Mouse (Mus musculus) kidney, adult 2 months (tissue): ENCODE results near the gene Rpl28. TPM values are rescaled to one million over a fixed set of nuclear protein-coding genes. Genes with fewer than 3 reads are reported as not detected.

Experiments
- DNase-seq: peaks from one replicate; pipeline ENCODE4 v3.0.0; 2021
- H3K27ac ChIP-seq: fragments of 200-500 bp; 2 replicates; pipeline ENCODE4 v1.5.1; 2012; ENCODE audit warnings: low read depth, low read length, control low read depth, inconsistent platforms; ENCODE audit not compliant: insufficient read depth
- H3K27me3 ChIP-seq: fragments of 200-500 bp; replicated peaks from 2 replicates; pipeline ENCODE4 v1.6.1; 2012; ENCODE audit warnings: mild to moderate bottlenecking, moderate library complexity, low read length, inconsistent platforms; ENCODE audit not compliant: control insufficient read depth, insufficient read depth
- H3K36me3 ChIP-seq: fragments of 200-500 bp; 2 replicates; pipeline ENCODE4 v1.6.1; 2012; ENCODE audit warnings: mild to moderate bottlenecking, moderate library complexity, low read length, inconsistent platforms; ENCODE audit not compliant: control insufficient read depth, insufficient read depth
- H3K4me1 ChIP-seq: fragments of 200-500 bp; 2 replicates; pipeline ENCODE4 v1.6.1; 2011; ENCODE audit warnings: low read length; ENCODE audit not compliant: control insufficient read depth, insufficient read depth
- H3K4me3 ChIP-seq: fragments of 200-500 bp; 2 replicates; pipeline ENCODE4 v1.5.1; 2011; ENCODE audit warnings: mild to moderate bottlenecking, low read depth, low read length, control low read depth; ENCODE audit not compliant: insufficient read depth
- CTCF ChIP-seq: fragments of 200-500 bp; conservative IDR thresholded peaks from 2 replicates; pipeline ENCODE4 v1.5.1; 2011; ENCODE audit warnings: low read depth, mild to moderate bottlenecking, control low read depth, low read length, moderate library complexity, mixed read lengths; ENCODE audit not compliant: insufficient read depth, insufficient read length
- POLR2A ChIP-seq: fragments of 200-500 bp; IDR thresholded peaks from one replicate; pipeline ENCODE4 v1.6.1; 2011; ENCODE audit warnings: low read depth, low read length, control low read depth
- WGBS: fragments of 180-500 bp; shearing (Covaris S2); methylation state at CpG from one replicate; pipeline ENCODE4 v1.1.7; 2018; 5-methylcytosine and 5-hydroxymethylcytosine counted together
- polyA plus RNA-seq: library from polyadenylated mRNA; depleted of rRNA; stranded (reverse); fragments of >200 nt; gene quantifications from 2 replicates; pipeline ENCODE4 v1.2.3, GENCODE M21; 2012; rRNA removed

Gene Rpl28
- 340 and 597 TPM in 2 replicates for polyA plus RNA-seq

DNA sequence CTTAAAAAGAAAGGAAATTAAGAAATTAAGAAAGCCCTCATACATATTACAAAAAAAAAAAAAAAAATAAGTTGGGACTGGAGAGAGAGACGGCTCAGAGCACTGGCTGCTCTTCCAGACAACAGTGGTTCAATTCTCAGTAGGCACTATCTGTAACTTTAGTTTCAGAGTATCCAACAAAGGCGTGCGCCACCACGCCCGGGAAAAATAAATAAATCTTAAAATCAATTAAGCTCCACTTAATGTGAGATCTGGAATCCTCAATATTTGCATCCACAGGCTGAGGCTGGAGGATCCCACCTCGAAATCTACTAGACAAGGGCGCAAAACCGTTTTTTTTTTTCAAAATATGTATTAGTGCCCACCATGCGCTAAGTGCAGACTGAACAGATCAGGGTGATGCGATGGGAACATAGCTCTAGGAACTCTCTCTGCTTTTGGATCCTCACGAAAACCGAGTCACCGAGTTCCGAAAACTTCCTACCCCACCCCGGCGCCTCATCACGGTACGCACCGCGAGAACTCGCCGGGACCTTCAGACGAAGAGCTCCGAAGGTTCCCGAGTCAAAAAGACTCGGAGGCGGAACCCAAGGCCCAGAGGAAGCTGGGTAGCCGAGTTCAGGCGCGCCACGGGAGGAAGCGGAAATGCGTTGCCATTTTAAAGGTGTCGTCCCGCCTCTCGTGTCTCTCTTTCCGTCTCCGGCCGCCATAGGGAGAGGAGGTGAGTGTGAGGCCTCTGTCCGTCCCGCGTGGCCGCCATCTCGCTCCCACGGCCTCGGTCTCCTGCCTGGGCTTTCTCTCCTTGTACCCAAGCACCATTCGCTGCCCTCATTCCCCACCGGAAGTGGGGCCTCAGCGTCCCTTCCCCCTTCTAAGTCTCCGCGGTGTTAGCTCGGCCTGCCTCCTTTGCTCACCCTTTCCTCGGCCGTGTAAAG, at the start of gene Rpl28:
Gene Rpl28, plus strand, starts transcription at position 597 of the 935 bp plus-strand sequence.
- no peak for TF ChIP-seq CTCF
- TF ChIP-seq POLR2A: peak; percentile 97
- Histone ChIP-seq H3K27me3 (no peaks in the 10 kb centered on the region), H3K27ac (peak within 1 kb of the TSS; percentile 95), H3K36me3 (peaks cover 2% of the 10 kb centered on the region; the same call in 1 of the 2 replicates), H3K4me3 (peak within 1 kb of the TSS; percentile 99), H3K4me1 (peaks cover 11% of the 10 kb centered on the region; the same call in 1 of the 2 replicates)
- WGBS: under 1% methylated on average over 54 of the region's 54 CpGs
- peak; percentile 98 for DNase-seq

DNA sequence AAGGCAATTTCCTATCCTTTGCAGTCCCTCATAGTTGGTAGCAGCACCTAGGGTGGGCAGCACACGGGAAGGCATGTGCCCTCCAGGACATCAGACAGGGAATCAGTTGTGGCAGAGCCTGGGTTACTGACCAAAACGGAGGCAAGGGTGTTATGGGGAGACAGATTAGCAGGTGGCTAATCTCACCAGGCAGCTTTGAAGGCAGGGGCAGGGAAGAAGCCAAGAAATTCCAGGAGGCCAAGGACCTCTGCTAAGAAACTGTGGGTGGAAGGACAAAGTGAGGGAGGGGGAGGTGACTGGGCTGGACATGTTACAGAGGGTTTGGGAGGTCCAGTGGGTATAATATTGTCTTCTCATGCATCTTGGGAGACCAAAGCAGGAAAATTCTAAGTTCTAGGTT, 49.3 kb upstream of the Rpl28 start:
- TF ChIP-seq POLR2A (no peak), CTCF (no peak)
- no peaks in the 10 kb centered on the region; the same call in 1 of the 2 replicates for H3K36me3 ChIP-seq
- no peaks in the 10 kb centered on the region for H3K27me3 ChIP-seq
- WGBS: 48% methylated on average over 2 of the region's 2 CpGs
- H3K4me1 ChIP-seq: peaks cover 3% of the 10 kb centered on the region; the same call in 1 of the 2 replicates
- H3K4me3 ChIP-seq: no peak overlapping the region
- DNase-seq: no peak
- H3K27ac ChIP-seq: no peak overlapping the region

DNA sequence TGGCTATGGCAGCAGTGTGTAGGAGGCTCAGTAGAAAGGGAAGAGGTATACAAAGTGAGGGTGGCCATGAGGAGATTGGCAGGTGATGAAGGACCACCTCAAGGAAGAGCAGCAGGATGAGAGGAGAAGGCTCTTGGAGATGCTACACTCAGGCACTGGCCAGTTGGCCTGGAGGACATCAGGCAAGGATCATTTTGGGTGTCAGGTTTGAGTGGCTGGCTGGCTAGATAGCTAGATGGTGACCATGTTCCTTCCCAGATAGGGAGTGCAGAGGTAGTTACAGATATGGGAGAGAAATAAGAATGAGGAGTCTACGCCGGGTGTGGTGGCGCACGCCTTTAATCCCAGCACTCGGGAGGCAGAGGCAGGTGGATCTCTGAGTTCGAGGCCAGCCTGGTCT, 47.8 kb upstream of the Rpl28 start:
- DNase-seq: no peak
- Histone ChIP-seq H3K4me3 (no peak overlapping the region), H3K36me3 (no peaks in the 10 kb centered on the region; the same call in 1 of the 2 replicates), H3K27me3 (no peaks in the 10 kb centered on the region), H3K4me1 (peaks cover 3% of the 10 kb centered on the region; the same call in 1 of the 2 replicates), H3K27ac (no peak overlapping the region)
- WGBS: 96% methylated on average over 6 of the region's 6 CpGs
- TF ChIP-seq POLR2A: no peak
- TF ChIP-seq CTCF: no peak

DNA sequence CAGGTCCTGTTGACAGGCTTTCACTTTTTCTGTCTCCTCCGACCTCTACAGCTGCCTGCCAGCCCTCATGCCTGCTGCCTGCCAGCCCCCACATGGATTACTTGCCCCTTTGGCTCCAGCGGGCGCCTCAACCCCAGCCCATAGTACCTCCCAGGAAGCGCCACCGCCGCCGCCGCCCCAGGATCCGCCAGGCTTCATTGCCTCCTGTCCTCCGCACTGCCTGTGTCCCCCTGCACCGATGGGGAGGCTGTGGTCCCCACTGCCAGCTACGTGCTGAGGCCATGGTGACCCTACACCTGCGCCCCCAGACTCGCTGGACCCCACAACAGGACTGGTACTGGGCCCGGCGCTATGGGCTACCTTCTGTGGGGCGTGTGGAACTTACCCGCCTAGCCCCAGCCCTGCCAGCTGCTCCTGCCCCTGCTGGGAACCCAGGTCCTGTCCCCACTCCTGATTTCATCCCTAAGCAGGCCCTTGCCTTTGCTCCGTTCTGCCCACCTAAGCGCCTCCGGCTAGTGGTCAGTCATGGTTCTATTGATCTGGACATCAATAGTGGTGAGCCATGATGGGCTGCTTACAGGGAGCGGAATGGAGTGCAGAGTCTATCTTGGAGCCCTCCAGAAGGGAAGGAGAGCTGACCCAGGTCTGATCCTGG, 46.2 kb upstream of the Rpl28 start:
- Histone ChIP-seq H3K4me1 (peaks cover under 1% of the 10 kb centered on the region; the same call in 1 of the 2 replicates), H3K27me3 (no peaks in the 10 kb centered on the region), H3K27ac (no peak overlapping the region), H3K36me3 (no peaks in the 10 kb centered on the region; the same call in 1 of the 2 replicates), H3K4me3 (no peak overlapping the region)
- WGBS: 90% methylated on average over 22 of the region's 22 CpGs
- TF ChIP-seq CTCF: no peak
- no peak for TF ChIP-seq POLR2A
- no peak for DNase-seq

DNA sequence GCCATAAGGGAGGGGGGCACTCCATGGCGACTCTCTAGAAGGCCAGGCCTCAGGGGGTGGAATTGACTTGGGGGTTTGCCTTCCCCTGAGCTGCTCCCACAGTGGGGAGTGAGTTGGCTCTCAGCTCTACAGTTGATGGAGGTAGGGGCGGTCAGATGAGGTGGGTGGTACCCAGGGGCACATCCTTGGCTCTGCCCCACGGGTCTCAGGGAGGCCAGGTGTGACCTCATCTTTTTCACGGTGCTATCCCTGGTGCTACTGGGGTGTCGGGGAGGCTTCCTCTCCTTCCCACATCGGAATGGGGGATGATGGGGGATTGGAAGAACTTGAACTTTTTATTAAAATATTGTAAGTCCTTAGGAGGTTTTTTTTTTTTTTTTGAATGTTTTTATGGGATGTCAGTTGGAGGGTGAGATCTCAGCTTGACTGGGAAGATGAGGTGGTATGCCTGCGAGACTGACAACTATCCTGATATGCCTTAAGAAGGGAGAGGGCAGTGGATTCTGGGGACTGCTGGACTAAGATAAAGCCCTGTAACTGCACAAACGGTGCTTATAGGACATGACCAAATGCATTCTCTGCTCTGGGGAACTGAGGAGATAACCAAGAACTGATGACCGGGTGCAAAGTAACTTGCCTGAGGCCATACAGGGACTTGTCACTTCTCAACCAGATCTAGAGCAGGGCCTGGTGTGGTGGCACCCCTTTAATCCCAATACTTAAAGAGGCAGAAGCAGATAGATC, 45.3 kb upstream of the Rpl28 start:
- TF ChIP-seq CTCF (no peak), POLR2A (no peak)
- Histone ChIP-seq H3K27me3 (no peaks in the 10 kb centered on the region), H3K4me3 (no peak overlapping the region), H3K4me1 (peaks cover 5% of the 10 kb centered on the region; the same call in 1 of the 2 replicates), H3K27ac (no peak overlapping the region), H3K36me3 (no peaks in the 10 kb centered on the region; the same call in 1 of the 2 replicates)
- DNase-seq: no peak
- WGBS: 79% methylated on average over 9 of the region's 9 CpGs

DNA sequence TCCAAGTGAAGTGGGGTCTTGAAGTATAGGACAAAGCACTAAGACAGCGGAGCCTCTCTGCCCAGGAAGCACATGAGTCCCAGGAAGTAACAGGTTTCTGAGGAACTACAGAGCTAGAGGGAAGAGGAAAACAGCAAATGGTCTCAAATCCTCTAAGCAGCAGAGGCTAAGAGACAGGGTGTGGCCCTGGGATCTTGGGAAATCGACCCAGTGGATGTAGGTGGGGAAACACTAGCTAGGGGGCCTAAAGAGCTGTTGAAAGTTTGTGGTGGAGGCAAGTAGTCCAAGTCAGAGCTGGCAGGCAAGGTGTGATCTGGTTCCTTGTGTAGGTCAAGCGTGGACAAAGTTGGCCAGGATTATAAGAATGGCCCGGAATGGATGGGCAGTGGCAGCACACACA, 44.4 kb upstream of the Rpl28 start:
- Histone ChIP-seq H3K36me3 (no peaks in the 10 kb centered on the region), H3K27me3 (no peaks in the 10 kb centered on the region), H3K4me3 (no peak overlapping the region), H3K27ac (no peak overlapping the region), H3K4me1 (peaks cover 5% of the 10 kb centered on the region; the same call in 1 of the 2 replicates)
- no peak for DNase-seq
- 73% methylated on average over 4 of the region's 4 CpGs for WGBS
- no peak for TF ChIP-seq POLR2A
- TF ChIP-seq CTCF: no peak

DNA sequence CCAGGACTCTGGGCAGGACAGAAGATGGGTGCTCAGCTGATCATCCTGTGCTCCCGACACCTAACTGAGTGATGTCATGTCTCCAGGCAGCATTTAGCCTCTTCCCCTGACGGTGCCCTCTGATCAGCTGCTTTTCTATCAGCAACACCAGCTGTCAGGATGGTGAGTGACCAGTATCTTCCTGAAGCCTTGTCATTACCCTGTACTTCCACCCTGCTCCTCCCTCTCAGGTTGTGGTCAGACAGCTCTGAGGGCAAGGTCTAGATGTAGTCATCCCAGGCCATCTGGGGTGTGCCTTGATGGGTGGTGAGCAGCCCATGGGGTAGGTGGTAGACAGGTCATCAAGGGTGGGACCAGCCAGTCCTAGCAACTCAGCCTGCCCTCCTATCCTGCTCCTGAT, 43.5 kb upstream of the Rpl28 start:
- peaks cover 5% of the 10 kb centered on the region; the same call in 1 of the 2 replicates for H3K4me1 ChIP-seq
- 54% methylated on average over 2 of the region's 2 CpGs for WGBS
- H3K36me3 ChIP-seq: no peaks in the 10 kb centered on the region
- no peaks in the 10 kb centered on the region for H3K27me3 ChIP-seq
- no peak for DNase-seq
- H3K4me3 ChIP-seq: no peak overlapping the region
- no peak for TF ChIP-seq POLR2A
- H3K27ac ChIP-seq: no peak overlapping the region
